Mouse (Mus musculus) lung, adult 2 months (tissue): Measurements from ENCODE around the gene Tppp.

ENCODE experiments used
- CTCF ChIP-seq: fragments of 200-500 bp; IDR thresholded peaks from 2 replicates; pipeline ENCODE4 v1.5.1; 2011; ENCODE audit warnings: mild to moderate bottlenecking, low read length, control low read depth; ENCODE audit not compliant: insufficient read depth
- POLR2A ChIP-seq: fragments of 200-500 bp; IDR thresholded peaks from 2 replicates; pipeline ENCODE4 v1.6.1; 2011; ENCODE audit warnings: low read depth, mild to moderate bottlenecking, control low read depth, low read length, borderline replicate concordance; ENCODE audit errors: extremely low read depth

- TF ChIP-seq POLR2A (no peak), CTCF (no peak)
Observed at GRCm38 (mm10) chr13:74000519-74000918, 8.7 kb upstream of the Tppp start.
